Mouse (Mus musculus): ENCODE results near the gene Eif4h. TPM values are rescaled to one million over a fixed set of nuclear protein-coding genes. Genes with fewer than 3 reads are reported as not detected.

The Eif4h gene
- polyA plus RNA-seq, 1 experiment from 2014 or later, result 418 TPM

DNA sequence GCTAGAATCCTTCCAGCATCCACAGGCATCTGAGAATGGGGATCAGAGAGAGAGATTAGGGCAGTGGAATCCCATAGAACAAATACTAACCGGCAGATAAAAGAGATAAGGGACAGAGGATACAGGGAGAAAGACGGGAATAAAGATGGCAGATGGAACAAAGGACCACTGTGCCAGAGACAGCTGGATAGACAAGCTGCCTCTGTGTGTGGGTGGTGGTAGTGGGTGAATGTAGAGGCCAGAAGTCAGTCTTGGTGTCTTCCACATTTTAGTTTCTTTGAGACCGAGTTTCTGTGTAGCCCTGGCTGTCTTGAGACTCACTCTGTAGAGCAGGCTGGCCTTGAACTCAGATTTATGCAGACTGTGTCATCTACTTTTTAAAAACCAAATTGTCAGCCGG, 23.5 kb downstream of the Eif4h start:
- Histone ChIP-seq H3K9ac (no peak overlapping the region), H3K27ac (no peak overlapping the region; the same call in 1 of the 2 replicates), H3K4me3 (no peak overlapping the region), H3K4me2 (replicated peaks) (no peak overlapping the region), H3K4me1 (peaks cover 11% of the 10 kb centered on the region), H3K27me3 (no peaks in the 10 kb centered on the region), H3K9me3 (replicated peaks) (no peaks in the 10 kb centered on the region), H3K36me3 (peaks cover 39% of the 10 kb centered on the region)
- ATAC-seq (ENCODE audit: low FRiP score), result no peak
- WGBS, result 71% methylated on average over 4 of the region's 4 CpGs

DNA sequence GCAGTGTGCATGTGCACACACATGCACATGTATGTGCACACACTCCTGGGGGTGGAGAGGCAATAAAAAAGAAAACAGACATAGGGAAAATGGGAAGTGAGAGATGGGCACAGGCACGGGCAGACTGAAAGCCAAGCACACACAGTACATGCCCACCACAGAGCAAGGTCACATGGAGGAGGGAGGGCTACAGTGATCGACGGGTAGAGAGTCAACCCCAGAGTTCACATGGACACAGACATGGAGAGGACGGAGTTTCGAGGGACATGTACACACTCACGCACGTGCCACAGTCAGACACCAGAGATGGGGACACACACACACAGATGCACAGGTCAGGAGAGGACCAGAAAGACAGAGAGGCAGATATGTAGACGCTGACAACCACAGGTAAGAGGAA, 23.9 kb downstream of the Eif4h start:
- Histone ChIP-seq H3K27ac (no peak overlapping the region; the same call in 1 of the 2 replicates), H3K27me3 (no peaks in the 10 kb centered on the region), H3K4me1 (peaks cover 11% of the 10 kb centered on the region), H3K9me3 (replicated peaks) (no peaks in the 10 kb centered on the region), H3K4me3 (no peak overlapping the region), H3K4me2 (replicated peaks) (no peak overlapping the region), H3K36me3 (peaks cover 35% of the 10 kb centered on the region), H3K9ac (no peak overlapping the region)
- ATAC-seq (ENCODE audit: low FRiP score), result no peak
- 88% methylated on average over 8 of the region's 8 CpGs for WGBS

DNA sequence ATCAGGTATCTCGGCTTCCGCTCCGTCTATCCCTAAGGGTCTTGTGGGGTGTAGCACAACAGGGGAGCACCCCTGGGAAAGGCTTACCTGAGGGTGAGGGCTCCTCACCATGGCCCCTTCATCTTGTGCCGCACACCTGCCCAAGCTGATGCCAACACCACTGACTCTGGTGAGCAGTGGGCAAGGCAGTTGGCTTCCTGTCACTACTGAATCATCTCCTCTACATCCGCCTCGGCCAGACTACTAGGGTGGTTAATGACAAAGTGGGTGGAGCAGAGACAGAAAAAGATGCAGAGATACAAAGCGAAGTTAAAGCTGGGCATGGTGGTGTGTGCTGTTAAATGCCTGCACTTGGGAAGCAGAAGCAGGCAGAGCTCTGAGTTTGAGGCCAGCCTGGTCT, 24.5 kb downstream of the Eif4h start, which contains the start of gene Lat2:
TSS of gene Lat2 (minus strand) at position 224 of the 400 bp plus-strand sequence.
- Histone ChIP-seq H3K27me3 (no peaks in the 10 kb centered on the region), H3K4me1 (peaks cover 11% of the 10 kb centered on the region), H3K27ac (no peak within 1 kb of the TSS; the same call in 1 of the 2 replicates), H3K9me3 (replicated peaks) (no peaks in the 10 kb centered on the region), H3K4me2 (replicated peaks) (no peak within 1 kb of the TSS), H3K4me3 (no peak within 1 kb of the TSS), H3K9ac (no peak within 1 kb of the TSS), H3K36me3 (peaks cover 30% of the 10 kb centered on the region)
- WGBS, result 92% methylated on average over 7 of the region's 7 CpGs
- ATAC-seq (ENCODE audit: low FRiP score), result no peak

DNA sequence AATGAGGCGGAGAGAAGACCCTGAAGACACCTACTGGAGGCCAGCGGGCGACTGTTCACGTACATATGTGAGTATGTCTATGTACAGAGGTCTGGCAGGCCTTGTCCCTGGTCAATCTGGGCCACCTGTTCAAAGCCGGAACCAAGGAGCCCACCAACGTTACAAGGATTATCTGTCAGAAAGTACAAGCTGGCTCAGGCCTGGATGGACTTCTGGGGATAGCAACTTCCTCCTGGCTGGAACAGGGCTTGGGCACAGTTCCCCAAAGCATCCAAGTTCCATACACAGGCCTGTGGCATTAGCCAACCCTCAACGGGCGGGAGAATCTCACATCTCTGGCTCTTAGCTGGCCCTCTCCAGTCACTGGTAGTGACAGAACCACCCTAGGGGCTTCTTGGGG, 25.0 kb downstream of the Eif4h start:
- Histone ChIP-seq H3K27ac (no peak overlapping the region), H3K4me1 (peaks cover 11% of the 10 kb centered on the region), H3K9ac (no peak overlapping the region), H3K4me3 (no peak overlapping the region), H3K36me3 (peaks cover 24% of the 10 kb centered on the region), H3K9me3 (replicated peaks) (no peaks in the 10 kb centered on the region), H3K27me3 (no peaks in the 10 kb centered on the region), H3K4me2 (replicated peaks) (no peak overlapping the region)
- no peak for ATAC-seq (ENCODE audit: low FRiP score)
- 93% methylated on average over 8 of the region's 8 CpGs for WGBS

DNA sequence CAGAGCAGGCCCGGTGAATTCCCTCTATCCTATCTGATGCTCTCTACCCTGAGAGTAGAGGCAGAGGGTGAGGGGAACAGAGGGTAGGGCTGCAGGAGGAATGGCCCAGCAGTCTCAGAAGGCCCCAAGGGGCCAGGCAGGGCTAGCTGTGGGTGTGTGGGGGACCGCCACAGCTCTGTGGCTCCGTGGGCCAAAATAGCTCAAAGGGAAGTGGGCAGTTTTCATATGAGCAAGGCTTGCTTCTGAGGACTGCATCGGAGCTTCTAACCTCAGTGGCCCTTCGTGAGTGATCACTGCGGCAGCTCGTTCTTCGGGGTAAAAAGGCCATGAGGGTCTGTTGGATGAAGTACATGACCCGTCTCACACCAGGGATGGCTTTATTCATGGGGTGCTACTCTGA, 25.6 kb downstream of the Eif4h start:
- Histone ChIP-seq H3K36me3 (peaks cover 19% of the 10 kb centered on the region), H3K4me2 (replicated peaks) (no peak overlapping the region), H3K4me1 (peaks cover 11% of the 10 kb centered on the region), H3K27ac (no peak overlapping the region), H3K4me3 (no peak overlapping the region), H3K27me3 (no peaks in the 10 kb centered on the region), H3K9ac (no peak overlapping the region), H3K9me3 (replicated peaks) (no peaks in the 10 kb centered on the region)
- ATAC-seq (ENCODE audit: low FRiP score), result no peak
- 88% methylated on average over 9 of the region's 9 CpGs for WGBS

DNA sequence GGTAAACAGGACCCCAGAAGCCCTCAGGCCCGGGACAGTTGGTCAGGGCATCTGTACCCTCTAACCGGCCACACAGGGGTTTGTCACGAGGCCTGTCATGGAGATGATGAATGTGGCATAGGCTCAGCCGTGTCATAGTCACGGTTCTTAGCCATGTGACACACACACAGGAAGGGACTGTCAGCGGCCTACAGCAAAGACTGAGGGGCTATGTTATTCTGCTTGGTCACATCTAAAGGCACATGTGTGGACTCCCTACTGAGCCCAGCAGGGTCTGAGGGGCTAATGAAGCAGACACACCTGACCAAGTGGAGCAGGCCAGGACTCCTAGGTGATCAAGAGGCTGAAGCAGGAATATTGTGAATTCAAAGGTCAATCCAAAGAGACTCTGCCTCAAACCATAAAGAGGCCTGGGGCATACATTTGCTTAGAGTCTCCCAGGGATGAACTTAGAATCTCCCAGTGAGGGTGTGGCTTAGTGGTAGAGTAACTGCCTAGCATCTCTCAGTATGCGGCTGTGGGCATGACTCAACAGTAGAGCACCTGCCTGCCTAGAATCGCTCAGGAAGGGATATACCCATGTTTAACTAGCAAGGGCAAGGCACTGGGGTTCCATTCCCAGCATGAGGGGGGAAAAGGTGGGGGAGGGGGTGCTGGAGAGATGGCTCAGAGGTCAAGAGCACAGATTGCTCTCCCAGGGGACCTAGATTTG, 27.3 kb downstream of the Eif4h start:
- 0 out of 2 replicates have a peak, but pooled peaks cover 4% of the 10 kb centered on the region for H3K36me3 ChIP-seq
- 57% methylated on average over 8 of the region's 8 CpGs for WGBS
- no peak overlapping the region for H3K4me2 ChIP-seq (replicated peaks)
- H3K9me3 ChIP-seq (replicated peaks), result no peaks in the 10 kb centered on the region
- no peak overlapping the region for H3K9ac ChIP-seq
- no peaks in the 10 kb centered on the region for H3K27me3 ChIP-seq
- ATAC-seq (ENCODE audit: low FRiP score), result peak; percentile 51; the same call in 1 of the 2 replicates
- H3K4me1 ChIP-seq, result peaks cover 11% of the 10 kb centered on the region
- no peak overlapping the region for H3K4me3 ChIP-seq
- H3K27ac ChIP-seq, result peak overlapping the region; percentile 62

DNA sequence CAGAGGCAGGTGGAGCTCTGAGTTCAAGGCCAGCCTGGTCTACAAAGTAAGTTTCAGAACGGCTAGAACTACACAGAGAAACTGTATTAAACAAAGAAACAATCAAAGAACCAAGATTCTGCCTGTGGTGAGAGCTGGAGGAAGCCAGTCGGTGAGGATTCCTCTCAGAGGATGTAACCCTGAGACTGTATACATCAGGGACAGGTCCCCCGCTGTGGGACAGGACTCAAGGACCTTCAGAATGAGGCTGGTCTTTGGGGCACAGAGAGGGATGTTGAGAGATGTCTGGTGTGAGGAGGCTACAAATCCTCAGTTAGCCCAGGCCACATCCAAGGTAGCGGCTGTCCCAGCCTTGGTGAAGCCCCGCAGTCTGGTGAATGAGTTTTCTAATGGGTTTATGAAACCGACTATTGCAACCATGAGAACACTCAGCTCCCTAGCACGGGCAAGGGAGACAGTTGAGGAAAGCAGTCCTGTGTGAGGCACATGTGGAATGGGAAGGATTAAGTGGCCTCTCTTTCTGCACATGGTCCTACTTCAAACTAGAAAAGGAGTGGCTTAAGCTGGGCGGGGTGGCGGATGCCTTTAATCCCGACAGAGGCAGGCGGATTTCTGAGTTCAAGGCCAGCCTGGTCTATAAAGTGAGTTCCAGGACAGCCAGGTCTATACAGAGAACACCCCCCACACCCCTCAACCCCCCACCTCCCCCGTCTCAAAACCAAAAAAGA, 29.2 kb downstream of the Eif4h start:
- no peaks in the 10 kb centered on the region for H3K27me3 ChIP-seq
- H3K4me3 ChIP-seq, result no peak overlapping the region
- no peak overlapping the region for H3K9ac ChIP-seq
- no peak overlapping the region for H3K27ac ChIP-seq
- no peak for ATAC-seq (ENCODE audit: low FRiP score)
- peaks cover 11% of the 10 kb centered on the region for H3K4me1 ChIP-seq
- 87% methylated on average over 12 of the region's 12 CpGs for WGBS
- peaks cover 5% of the 10 kb centered on the region; the same call in 1 of the 2 replicates for H3K36me3 ChIP-seq
- H3K4me2 ChIP-seq (replicated peaks), result no peak overlapping the region
- H3K9me3 ChIP-seq (replicated peaks), result no peaks in the 10 kb centered on the region

DNA sequence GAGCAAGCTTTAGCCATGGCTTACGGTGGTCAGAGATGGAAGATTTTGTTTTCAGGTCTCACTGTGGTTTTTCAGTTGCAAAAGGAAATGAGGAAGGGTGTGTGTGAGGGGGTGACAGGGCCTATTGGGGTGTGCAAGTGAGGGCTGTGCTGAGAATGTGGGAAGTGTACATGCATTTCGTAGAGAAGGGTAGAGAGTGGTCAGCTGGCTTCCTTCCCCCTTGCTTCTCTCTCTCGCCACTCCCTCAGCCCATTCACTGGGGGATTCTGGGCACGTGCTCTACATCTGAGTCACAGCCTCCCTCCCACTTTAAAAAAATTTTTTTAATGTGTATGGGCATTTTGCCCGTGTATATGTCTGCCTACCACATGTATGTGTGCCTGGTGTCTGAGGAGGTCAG, 32.2 kb downstream of the Eif4h start:
- peaks cover 6% of the 10 kb centered on the region for H3K4me1 ChIP-seq
- H3K27ac ChIP-seq, result no peak overlapping the region
- no peak overlapping the region for H3K9ac ChIP-seq
- 70% methylated on average over 5 of the region's 5 CpGs for WGBS
- H3K27me3 ChIP-seq, result no peaks in the 10 kb centered on the region
- peaks cover 5% of the 10 kb centered on the region; the same call in 1 of the 2 replicates for H3K36me3 ChIP-seq
- ATAC-seq (ENCODE audit: low FRiP score), result no peak
- no peak overlapping the region for H3K4me3 ChIP-seq
- H3K9me3 ChIP-seq (replicated peaks), result no peaks in the 10 kb centered on the region
- H3K4me2 ChIP-seq (replicated peaks), result no peak overlapping the region

DNA sequence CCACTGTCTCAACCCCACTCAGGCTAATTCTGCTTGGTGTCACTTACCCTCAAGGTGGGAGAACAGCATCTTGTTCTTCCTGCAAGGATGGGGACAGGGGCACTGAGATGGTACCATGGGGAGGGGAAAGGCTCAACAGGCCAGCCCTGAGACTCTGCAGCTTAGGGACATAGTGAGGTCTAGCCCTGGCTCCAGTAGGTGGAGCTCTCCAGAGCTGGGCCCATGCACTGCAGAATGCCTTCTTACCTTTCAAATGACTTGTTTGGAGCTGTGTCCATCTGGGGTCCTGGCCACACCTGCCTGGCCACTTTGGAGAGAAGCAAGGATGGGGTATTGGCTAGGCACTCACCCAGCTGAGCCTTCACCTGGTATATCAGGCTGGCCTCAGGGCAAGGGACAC, 33.0 kb downstream of the Eif4h start:
- Histone ChIP-seq H3K9ac (no peak overlapping the region), H3K27me3 (no peaks in the 10 kb centered on the region), H3K4me3 (no peak overlapping the region), H3K4me2 (replicated peaks) (no peak overlapping the region), H3K9me3 (replicated peaks) (no peaks in the 10 kb centered on the region), H3K4me1 (no peaks in the 10 kb centered on the region), H3K36me3 (peaks cover 5% of the 10 kb centered on the region; the same call in 1 of the 2 replicates), H3K27ac (no peak overlapping the region)
- no peak for ATAC-seq (ENCODE audit: low FRiP score)

DNA sequence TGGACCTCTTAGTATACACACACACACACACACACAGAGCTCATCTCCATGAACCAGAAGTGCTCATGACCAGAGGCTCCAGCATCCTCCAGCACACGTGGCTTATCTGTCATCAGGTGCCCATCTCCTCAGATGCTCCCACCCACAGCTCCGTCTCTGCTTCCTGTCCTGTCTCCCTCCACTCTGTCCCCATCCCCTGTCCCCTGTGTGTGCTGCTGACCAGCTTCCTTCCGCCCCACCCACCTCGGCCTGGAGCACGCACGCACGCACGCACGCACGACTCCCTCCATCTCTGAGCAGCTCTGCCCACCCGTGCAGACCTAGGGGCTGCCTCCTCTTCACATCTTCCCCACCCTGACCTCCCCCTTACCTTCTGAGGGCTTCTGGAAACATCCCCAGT, 34.9 kb downstream of the Eif4h start:
- WGBS, result 79% methylated on average over 11 of the region's 11 CpGs
- Histone ChIP-seq H3K4me3 (no peak overlapping the region), H3K27ac (no peak overlapping the region), H3K36me3 (peaks cover 19% of the 10 kb centered on the region), H3K27me3 (no peaks in the 10 kb centered on the region), H3K4me1 (no peaks in the 10 kb centered on the region), H3K9me3 (replicated peaks) (no peaks in the 10 kb centered on the region), H3K9ac (no peak overlapping the region), H3K4me2 (replicated peaks) (no peak overlapping the region)
- no peak for ATAC-seq (ENCODE audit: low FRiP score)

DNA sequence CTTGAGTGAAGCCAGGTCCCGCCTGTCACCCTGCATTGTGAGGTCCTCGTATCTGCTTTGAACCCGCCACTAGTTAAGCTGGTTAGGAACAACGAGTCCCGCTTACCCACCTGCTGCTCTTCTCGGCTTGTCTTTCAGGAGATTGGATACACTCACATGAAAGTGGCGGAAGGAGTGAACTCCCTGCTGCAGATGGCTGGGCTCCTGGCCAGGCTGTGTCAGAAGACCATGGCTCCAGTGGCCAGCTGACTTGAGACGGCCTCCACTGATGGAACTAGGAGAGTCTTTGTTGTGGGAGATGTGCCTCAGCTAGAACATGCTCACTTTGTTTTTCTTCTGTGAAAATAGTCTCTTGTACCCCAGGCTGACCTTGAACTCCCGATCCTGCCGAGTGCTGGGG, 41.6 kb downstream of the Eif4h start:
- no peak overlapping the region for H3K4me2 ChIP-seq (replicated peaks)
- WGBS, result 91% methylated on average over 10 of the region's 10 CpGs
- no peaks in the 10 kb centered on the region for H3K27me3 ChIP-seq
- H3K9me3 ChIP-seq (replicated peaks), result no peaks in the 10 kb centered on the region
- no peak overlapping the region for H3K9ac ChIP-seq
- no peak for ATAC-seq (ENCODE audit: low FRiP score)
- no peak overlapping the region for H3K27ac ChIP-seq
- H3K36me3 ChIP-seq, result peaks cover 75% of the 10 kb centered on the region
- H3K4me3 ChIP-seq, result no peak overlapping the region
- H3K4me1 ChIP-seq, result no peaks in the 10 kb centered on the region

DNA sequence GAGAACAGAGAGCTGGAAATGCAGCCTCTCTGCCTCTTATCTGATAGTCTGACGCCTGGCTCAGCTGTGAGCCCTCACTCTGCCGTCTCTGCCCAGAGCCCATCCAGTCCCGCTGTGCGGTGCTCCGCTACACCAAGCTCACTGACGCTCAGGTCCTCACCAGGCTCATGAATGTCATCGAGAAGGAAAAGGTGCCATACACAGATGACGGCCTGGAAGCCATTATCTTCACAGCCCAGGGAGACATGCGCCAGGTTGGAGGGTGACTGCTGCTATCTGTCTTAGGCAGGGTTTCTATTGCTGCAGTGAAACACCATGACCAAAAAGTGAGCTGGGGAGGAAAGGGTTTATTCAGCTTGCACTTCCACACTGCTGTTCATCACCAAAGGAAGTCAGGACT, 46.2 kb downstream of the Eif4h start:
- Histone ChIP-seq H3K4me3 (no peak overlapping the region), H3K27me3 (no peaks in the 10 kb centered on the region), H3K27ac (no peak overlapping the region), H3K4me2 (replicated peaks) (no peak overlapping the region), H3K36me3 (peaks cover 82% of the 10 kb centered on the region), H3K9me3 (replicated peaks) (no peaks in the 10 kb centered on the region), H3K4me1 (no peaks in the 10 kb centered on the region), H3K9ac (no peak overlapping the region)
- WGBS, result 90% methylated on average over 9 of the region's 9 CpGs
- no peak for ATAC-seq (ENCODE audit: low FRiP score)

Measured in hindbrain, embryonic 12.5 days (tissue).